ENCODE assay signal across 8 mouse cellular contexts in the genomic region with DNA sequence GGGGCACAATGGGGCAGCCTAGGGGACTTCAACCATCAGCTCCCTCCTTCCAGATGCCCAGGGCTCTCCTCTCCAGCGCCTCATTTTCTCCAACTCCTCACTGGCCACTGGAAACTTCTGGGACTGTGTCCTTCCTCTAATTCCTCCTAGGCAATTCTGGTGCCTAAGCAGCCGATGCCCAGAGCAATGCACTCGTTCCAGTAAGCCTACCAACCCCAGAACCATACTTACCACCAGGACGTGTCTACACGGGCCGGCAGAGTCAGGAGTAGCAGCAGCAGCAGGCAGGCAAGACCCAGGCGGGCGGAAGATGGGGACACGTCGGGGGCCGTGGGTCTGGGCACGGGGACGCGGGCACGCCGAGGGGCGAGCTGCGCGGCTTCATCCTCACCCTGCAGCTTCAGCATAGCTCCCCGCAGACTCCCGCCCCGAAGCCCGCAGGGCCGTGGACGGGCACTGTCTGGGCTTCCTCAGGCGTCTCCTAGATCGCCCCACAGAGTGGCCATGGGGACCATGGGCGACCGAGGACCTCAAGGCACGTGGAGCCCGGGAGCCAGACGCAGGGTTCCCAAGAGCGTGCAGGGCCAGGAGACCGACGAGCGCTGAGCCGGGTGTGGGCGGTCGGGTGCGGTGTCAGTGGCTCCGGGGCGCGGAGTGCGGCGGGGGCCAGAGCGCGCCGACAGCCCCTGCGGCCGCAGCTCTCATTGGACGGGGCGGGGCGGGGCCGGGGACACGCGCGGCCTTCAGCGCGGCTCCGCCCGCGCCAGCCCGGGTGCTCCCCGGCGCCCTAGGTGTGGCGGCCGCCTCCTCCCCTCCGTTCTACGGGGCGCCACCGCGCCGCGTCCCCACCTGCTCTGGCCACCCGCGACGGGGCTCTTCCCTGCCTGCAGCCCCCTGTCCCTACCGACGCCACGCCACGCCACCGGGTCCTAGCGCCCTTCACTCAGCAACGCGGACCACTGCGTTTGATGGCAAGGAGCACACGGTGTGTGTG. TPM values are rescaled to one million over a fixed set of nuclear protein-coding genes. Genes with fewer than 3 reads are reported as not detected.
DNase-seq lines count a peak whose midpoint lies in the region; ATAC-seq lines count a peak whose summit lies in the region.

A gene (minus strand): TSS at position 856 of the 994 bp plus-strand sequence.

- DNase-seq in right cerebral cortex, postnatal 4 days = peak; percentile 37
- no peak for DNase-seq in right cerebral cortex, postnatal 36 days (ENCODE audit: low spot score in 2 of 2)
- DNase-seq in heart, postnatal 4 days = peak; percentile 29
- DNase-seq in retina, embryonic 14.5 days (ENCODE audit: low spot score) = peak; percentile 49
- DNase-seq in cerebellum, postnatal 4 days (ENCODE audit: low spot score in 2 of 2) = no peak
- no peak for DNase-seq in right cerebral cortex, postnatal 25 days

- WGBS in liver, embryonic 12.5 days (ENCODE audit: insufficient replicate concordance) = 2% methylated on average over 70 of the region's 87 CpGs

- H3K9ac ChIP-seq in liver, embryonic 12.5 days = no peak within 1 kb of the TSS

- peak within 1 kb of the TSS; percentile 67 for H3K4me2 ChIP-seq in liver, embryonic 12.5 days

- no peak within 1 kb of the TSS for H3K27ac ChIP-seq in liver, embryonic 12.5 days

- no peaks in the 10 kb centered on the region for H3K9me3 ChIP-seq in liver, embryonic 12.5 days (replicated peaks)

- ATAC-seq in common myeloid progenitor, adult 5-6 weeks (replicated peaks; ENCODE audit: low read depth, poor library complexity, severe bottlenecking) = peak; percentile 33
- peak; percentile 24; the same call in 1 of the 2 replicates for ATAC-seq in liver, embryonic 12.5 days

- no peaks in the 10 kb centered on the region for H3K36me3 ChIP-seq in liver, embryonic 12.5 days

- peaks cover 19% of the 10 kb centered on the region; the same call in 1 of the 2 replicates for H3K4me1 ChIP-seq in liver, embryonic 12.5 days

- peak within 1 kb of the TSS; percentile 46 for H3K4me3 ChIP-seq in liver, embryonic 12.5 days

- H3K27me3 ChIP-seq in liver, embryonic 12.5 days (replicated peaks) = peaks cover 86% of the 10 kb centered on the region

RNA-seq across cellular contexts. Expression of the gene that starts here (rescaled TPM):
- total RNA-seq in common myeloid progenitor, adult 5-6 weeks (2017) = under 0.01 TPM in 1 of 2 replicates, not detected in the other
- total RNA-seq in heart, postnatal 4 days (2021) = 1 to 10 TPM; 1.0 to 1.7 TPM
- polyA plus RNA-seq in liver, embryonic 12.5 days (2016; fragmentation: Nextera tagmentation; extraction: Ambion mirVana) = 0.24 and 0.25 TPM in 2 replicates

Comparison
In these comparisons a context has a peak if more than half of its experiments do, and no peak if none do; other contexts are left out.
1. DNase-seq: peak in right cerebral cortex, postnatal 4 days (single experiment), heart, postnatal 4 days (single experiment) and retina, embryonic 14.5 days (single experiment); none in right cerebral cortex, postnatal 36 days (0 of 2), cerebellum, postnatal 4 days (0 of 2) and right cerebral cortex, postnatal 25 days (single experiment).
2. Peak in ATAC-seq in common myeloid progenitor, adult 5-6 weeks; RNA of the gene not detected or under 1 TPM.
3. Peak in ATAC-seq, H3K4me3 ChIP-seq and H3K4me2 ChIP-seq in liver, embryonic 12.5 days; RNA of the gene not detected or under 1 TPM.